Mouse (Mus musculus): ENCODE results near the gene Kl.

GRCm38 (mm10) chr5:150936213-150936612, 16.2 kb upstream of the Kl start:
- TF ChIP-seq POLR2A (IDR thresholded peaks at IDR 0.05; ENCODE audit: extremely low read depth, insufficient read depth, low read length) (no peak), CTCF (IDR thresholded peaks at IDR 0.05; ENCODE audit: low read depth, low read length) (no peak)

All from liver, adult 2 months (tissue).